Mouse (Mus musculus) olfactory bulb, adult 2 months (tissue): Measurements from ENCODE around the gene Ints4.

Source experiments
- CTCF ChIP-seq: fragments of 200-500 bp; IDR thresholded peaks from 2 replicates; pipeline ENCODE4 v1.5.1; 2012; ENCODE audit warnings: low read depth, mild to moderate bottlenecking, low read length, moderate library complexity; ENCODE audit not compliant: insufficient read depth
- POLR2A ChIP-seq: fragments of 200-500 bp; IDR thresholded peaks from 2 replicates; pipeline ENCODE4 v1.6.1; 2012; ENCODE audit warnings: mild to moderate bottlenecking, low read depth, low read length, moderate library complexity; ENCODE audit not compliant: insufficient read depth

DNA sequence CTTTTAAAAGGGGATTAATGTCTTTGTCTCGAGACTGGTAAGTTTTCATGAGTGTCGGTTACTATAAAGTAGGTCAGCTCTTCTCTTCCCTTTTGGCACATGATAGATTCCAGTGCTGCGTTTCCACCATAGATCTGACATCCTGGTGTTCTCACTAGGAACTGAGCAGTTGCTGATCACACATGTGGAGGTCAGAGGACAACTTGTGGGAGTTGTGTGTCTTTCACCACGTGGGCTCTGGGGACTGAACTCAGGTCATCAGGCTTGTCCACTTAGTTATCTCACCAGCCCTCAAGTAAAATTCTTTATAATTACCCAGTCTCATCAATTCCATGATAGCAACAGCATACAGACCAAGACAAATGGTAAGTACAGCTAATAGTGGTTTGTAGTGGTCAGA lies 88.6 kb downstream of the Ints4 start:
- no peak for TF ChIP-seq CTCF
- no peak for TF ChIP-seq POLR2A
